Mouse (Mus musculus) R1 (cell line): ENCODE data around the gene Tsga10ip.

Source experiments
- DNase-seq: peaks from one replicate; pipeline ENCODE4 v3.0.0-alpha.2; 2018; ENCODE audit warnings: low read depth, low spot score

The Tsga10ip gene

GRCm38 (mm10) chr19:5345297-5346131 is 56.8 kb downstream of the Tsga10ip start:
- no peak for DNase-seq

- DNase-seq = no peak
Measured at GRCm38 (mm10) chr19:5341360-5341759, 61.0 kb downstream of the Tsga10ip start.
